Mouse (Mus musculus) embryonic fibroblast, embryonic 13.5 days (primary cell): ENCODE data around the gene Uaca.

Source experiments
- CTCF ChIP-seq: IDR thresholded peaks from 2 replicates; pipeline ENCODE4 v1.5.1; 2011; ENCODE audit warnings: mild to moderate bottlenecking, control low read depth, low read length, moderate library complexity, borderline replicate concordance; ENCODE audit not compliant: insufficient read depth
- POLR2A ChIP-seq: IDR thresholded peaks from 2 replicates; pipeline ENCODE4 v1.6.1; 2011; ENCODE audit warnings: low read depth, mild to moderate bottlenecking, control low read depth, low read length, moderate library complexity

GRCm38 (mm10) chr9:60785069-60785468 lies 9.3 kb upstream of the Uaca start:
- TF ChIP-seq CTCF (no peak), POLR2A (no peak)
